Mouse (Mus musculus): Measurements from ENCODE around the gene Nap1l5.

Gene Nap1l5

GRCm38 (mm10) chr6:58906852-58907261 lies at the start of gene Nap1l5:
TSS of gene Nap1l5 (minus strand) at chr6:58907076.
- DNase-seq (ENCODE audit: low spot score in 2 of 2) = no peak

DNA sequence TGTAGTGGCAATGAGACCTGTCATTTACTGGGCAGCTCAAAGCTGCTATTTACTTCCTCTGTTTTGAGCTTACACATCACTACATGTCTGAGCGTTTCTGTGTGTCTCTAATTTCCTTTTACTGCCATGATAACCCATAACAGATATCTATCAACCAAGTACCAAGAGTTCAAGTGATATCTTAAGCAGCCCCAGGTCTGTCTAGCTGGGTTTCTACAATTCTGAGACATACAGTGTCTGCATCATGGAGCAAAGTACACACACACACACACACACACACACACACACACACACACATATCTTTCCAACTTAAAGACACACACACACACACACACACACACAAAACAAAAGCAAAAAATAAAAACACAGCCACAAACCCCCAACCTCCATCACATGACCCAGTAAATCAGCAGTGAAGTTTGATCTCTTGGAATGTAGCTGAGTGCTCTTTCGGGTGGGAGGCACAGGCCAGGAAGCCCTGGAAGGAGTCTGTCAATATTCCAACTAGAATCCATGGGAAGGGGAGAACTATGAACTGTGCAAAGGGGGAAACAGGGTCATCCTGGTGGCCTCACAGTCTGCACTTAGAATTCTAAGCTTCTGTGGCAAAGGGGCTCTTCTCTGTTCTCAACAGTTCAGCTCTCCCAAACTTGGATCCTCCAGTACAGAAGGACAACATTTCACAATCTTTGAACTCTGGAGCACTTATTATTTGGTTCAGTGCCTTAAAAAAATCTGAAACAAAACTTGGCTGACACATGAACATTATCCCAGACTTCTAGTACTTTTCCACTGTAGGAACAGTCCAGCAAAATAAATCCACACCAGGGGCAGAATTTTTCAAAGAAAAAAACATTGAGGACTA lies 44.5 kb upstream of the Nap1l5 start:
- DNase-seq (ENCODE audit: low spot score in 2 of 2) = no peak

GRCm38 (mm10) chr6:58950410-58950809 lies 43.5 kb upstream of the Nap1l5 start:
- DNase-seq (ENCODE audit: low spot score in 2 of 2) = no peak

DNA sequence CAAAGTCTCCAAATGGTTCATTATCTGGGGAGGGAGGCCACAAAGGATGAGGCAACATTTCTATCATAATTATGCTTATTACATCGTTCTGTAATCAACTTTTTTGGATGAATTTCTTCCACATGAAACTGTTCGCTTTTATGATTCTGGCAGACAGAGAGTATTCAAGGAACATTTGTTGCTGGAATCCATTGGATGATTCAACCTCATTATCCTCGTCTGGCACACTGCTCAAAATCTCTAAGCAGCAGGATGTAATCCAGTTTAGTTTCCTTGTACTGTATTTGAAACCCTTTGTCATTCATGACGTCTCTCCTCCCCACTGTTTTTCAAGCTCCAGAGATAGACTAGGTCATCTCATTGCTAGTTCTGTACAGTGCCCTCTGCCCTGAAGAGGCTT lies 40.0 kb upstream of the Nap1l5 start:
- no peak for DNase-seq (ENCODE audit: low spot score in 2 of 2)

- DNase-seq (ENCODE audit: low spot score in 2 of 2) = no peak
Measured at GRCm38 (mm10) chr6:58946246-58946645, 39.4 kb upstream of the Nap1l5 start.

- no peak for DNase-seq (ENCODE audit: low spot score in 2 of 2)
Measured at GRCm38 (mm10) chr6:58943958-58944357, 37.1 kb upstream of the Nap1l5 start.

DNA sequence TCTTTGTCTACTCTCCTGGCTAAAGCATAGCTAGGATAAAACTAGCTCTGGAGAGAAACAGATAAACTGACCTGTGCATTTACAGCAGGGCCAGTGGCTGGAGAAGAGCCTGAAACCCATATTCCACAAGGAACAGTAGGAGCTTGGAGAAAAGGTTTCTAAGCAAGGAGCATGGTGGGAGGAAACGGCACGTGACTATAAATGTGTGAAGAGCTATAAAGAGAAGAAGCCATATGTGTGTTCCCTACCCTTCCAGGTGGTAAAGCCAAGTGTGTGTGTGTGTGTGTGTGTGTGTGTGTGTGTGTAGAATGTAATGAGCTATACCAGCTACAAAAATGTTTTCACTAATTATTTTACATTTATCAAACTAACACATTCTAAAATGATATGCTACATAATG lies 35.4 kb upstream of the Nap1l5 start:
- no peak for DNase-seq (ENCODE audit: low spot score in 2 of 2)

GRCm38 (mm10) chr6:58937726-58938125 lies 30.9 kb upstream of the Nap1l5 start:
- DNase-seq (ENCODE audit: low spot score in 2 of 2) = no peak

DNA sequence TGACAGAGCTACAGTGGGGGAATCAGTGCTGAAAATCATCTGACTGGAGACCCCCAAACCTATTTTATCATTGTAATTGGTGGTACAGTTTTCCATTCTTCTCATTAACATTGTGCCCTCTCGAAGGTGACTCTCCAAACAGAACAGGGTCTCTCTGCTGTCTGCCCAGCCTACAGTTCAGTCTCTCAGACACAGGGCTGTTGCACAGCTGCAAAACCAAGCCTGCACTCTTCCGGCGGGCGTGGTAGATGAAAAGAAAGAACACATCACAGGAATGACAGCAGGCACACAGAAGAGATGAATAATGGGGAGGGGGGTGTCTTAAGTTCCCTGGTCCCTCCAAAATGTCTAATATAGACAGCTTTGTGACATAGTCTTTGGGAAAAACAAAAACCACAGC lies 27.3 kb upstream of the Nap1l5 start:
- no peak for DNase-seq (ENCODE audit: low spot score in 2 of 2)

- DNase-seq (ENCODE audit: low spot score in 2 of 2) = no peak
Measured at GRCm38 (mm10) chr6:58933189-58933913, 26.5 kb upstream of the Nap1l5 start.

DNA sequence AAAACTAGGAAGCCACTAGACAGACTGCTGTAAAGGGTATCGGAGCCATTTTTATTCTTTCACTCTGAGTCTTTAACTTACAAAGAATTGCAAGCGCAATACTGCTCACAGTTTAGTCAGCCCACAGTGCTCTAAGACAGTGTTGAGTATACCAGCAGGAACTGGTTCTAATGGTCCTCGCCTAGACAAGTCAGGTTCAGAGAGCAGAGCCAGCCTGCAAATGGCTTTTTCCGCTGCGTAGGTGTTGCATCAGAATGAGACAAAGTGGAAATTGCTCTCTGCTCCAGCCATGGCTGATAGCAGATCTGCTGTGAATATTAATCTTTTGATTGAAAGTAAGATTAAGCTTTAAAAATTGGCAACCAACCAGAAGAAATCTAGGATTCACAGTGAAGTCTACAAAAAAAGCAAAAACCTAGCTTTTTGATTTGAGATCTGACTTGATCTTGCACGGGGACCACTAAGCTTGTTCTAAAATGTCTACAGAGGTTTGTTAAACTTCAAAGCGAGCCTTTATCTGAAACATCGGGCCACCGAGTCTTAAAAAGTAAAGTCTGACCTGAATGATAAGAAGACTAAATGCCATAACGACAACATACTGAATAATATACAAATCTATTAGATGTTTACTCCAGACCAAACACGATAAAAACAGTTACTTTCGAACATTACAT lies 25.8 kb upstream of the Nap1l5 start:
- DNase-seq (ENCODE audit: low spot score in 2 of 2) = no peak

- DNase-seq (ENCODE audit: low spot score in 2 of 2) = no peak
Measured at GRCm38 (mm10) chr6:58931149-58931548, 24.3 kb upstream of the Nap1l5 start.

DNA sequence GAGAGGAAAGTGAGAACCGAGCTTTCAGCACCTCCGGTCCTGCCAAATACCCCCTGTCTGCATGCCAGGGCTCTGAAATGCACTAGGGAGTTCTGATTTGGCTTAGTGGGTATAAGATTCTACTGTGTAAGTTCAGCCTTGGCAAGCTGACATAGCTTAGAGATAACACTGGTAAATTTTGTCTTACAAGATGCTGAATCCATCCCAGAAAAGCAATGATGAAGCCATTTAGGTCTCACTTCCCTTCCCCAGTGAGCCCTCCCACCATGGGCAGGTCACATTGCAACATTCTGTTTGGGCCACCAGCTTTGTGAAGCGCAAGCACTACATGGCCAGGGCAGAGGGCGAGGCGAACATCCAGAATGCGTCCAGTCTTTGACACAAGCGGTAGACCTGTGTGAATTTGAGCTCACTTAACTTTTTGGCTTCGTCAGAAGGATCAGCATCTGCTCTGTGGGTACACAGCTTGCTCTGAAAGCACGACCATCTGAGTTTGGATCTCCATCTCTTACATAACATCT lies 23.1 kb upstream of the Nap1l5 start:
- DNase-seq (ENCODE audit: low spot score in 2 of 2) = no peak

- no peak for DNase-seq (ENCODE audit: low spot score in 2 of 2)
Measured at GRCm38 (mm10) chr6:58927881-58928280, 21.0 kb upstream of the Nap1l5 start.

DNA sequence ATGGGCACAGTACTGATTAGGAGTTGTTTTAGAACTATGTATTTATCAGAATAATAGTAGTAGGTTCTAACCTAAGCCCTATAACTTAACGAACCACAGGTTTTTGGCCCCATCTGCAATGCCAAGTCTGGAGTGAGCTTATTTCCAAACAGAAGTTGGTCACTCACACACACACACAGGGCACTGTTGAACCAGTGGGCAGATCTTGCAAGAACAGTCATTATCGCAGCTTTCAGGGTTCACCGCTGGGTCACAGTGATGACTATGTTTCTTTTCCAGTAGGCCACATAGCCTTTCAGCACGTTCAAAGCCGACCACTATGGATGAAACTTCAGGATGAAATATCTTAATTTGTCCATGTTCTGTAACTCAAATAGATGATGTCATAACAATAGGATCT lies 15.6 kb upstream of the Nap1l5 start:
- no peak for DNase-seq (ENCODE audit: low spot score in 2 of 2)

DNA sequence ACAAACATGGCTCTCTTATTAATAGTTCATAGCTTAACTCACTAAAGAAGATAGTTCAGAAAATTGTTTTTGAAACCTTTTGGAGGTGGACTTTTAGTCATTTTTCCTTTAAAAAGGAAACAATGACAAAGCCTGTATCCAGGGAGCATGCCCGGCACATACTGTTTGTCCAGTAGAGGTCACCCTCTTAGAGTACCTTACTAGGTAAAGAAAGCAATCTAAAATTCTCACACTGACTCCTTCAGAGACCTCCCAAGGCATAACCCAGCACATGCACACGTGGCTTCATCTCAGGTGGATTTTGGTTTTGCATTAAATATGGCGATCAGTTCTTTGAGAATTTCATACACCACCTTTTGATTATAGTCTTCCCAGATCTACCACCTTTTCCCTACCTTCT lies 14.7 kb upstream of the Nap1l5 start:
- DNase-seq (ENCODE audit: low spot score in 2 of 2) = no peak

DNA sequence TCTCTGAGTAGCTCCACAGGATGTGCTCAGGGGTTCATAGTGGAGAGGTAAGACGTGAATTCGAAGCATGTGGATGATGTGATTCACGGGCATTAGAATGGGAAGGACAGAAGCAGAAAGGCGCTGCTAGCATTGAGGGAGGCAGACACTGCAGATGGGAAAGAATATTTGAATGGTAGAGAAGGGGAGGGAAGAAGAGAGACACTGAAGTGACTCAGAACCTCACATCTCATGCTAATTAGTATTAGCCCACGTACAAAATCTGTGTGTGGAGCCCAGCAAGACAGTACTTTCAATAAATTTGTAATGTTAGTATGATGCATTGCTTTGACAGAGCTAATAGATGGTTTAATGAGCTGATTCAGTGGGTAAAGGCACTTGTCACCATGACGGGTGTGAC lies 13.9 kb upstream of the Nap1l5 start:
- no peak for DNase-seq (ENCODE audit: low spot score in 2 of 2)

GRCm38 (mm10) chr6:58916498-58916897 lies 9.6 kb upstream of the Nap1l5 start:
- no peak for DNase-seq (ENCODE audit: low spot score in 2 of 2)

- no peak for DNase-seq (ENCODE audit: low spot score in 2 of 2)
Measured at GRCm38 (mm10) chr6:58913971-58914370, 7.1 kb upstream of the Nap1l5 start.

- no peak for DNase-seq (ENCODE audit: low spot score in 2 of 2)
Measured at GRCm38 (mm10) chr6:58913551-58913950, 6.7 kb upstream of the Nap1l5 start.

- no peak for DNase-seq (ENCODE audit: low spot score in 2 of 2)
Measured at GRCm38 (mm10) chr6:58912842-58913241, 6.0 kb upstream of the Nap1l5 start.

GRCm38 (mm10) chr6:58907791-58908190 lies 915 bp upstream of the Nap1l5 start:
- no peak for DNase-seq (ENCODE audit: low spot score in 2 of 2)
